Mouse (Mus musculus) forebrain, embryonic 10.5 days (tissue): Measurements from ENCODE around the gene Ube2k. TPM values are rescaled to one million over a fixed set of nuclear protein-coding genes. Genes with fewer than 3 reads are reported as not detected.

Experiments used
- DNase-seq: peaks from one replicate; pipeline ENCODE4 v3.0.0-alpha.2; 2017; ENCODE audit warnings: low spot score; ENCODE audit errors: extremely low spot score
- H3K27ac ChIP-seq: fragments of 300-500 bp; sonication (generic); 2 replicates; pipeline ENCODE4 v1.5.1; 2016; ENCODE audit warnings: mild to moderate bottlenecking
- H3K27me3 ChIP-seq: fragments of 300-500 bp; sonication (generic); 2 replicates; pipeline ENCODE4 v1.6.1; 2016; ENCODE audit warnings: mild to moderate bottlenecking; ENCODE audit not compliant: poor library complexity, severe bottlenecking
- H3K36me3 ChIP-seq: fragments of 300-500 bp; sonication (generic); replicated peaks from 2 replicates; pipeline ENCODE4 v1.6.1; 2016; ENCODE audit warnings: mild to moderate bottlenecking, moderate library complexity
- H3K4me1 ChIP-seq: fragments of 300-500 bp; sonication (generic); 2 replicates; pipeline ENCODE4 v1.6.1; 2016
- H3K4me3 ChIP-seq: fragments of 300-500 bp; sonication (generic); 2 replicates; pipeline ENCODE4 v1.5.1; 2016; ENCODE audit warnings: mild to moderate bottlenecking, moderate library complexity
- H3K9me3 ChIP-seq: fragments of 300-500 bp; sonication (generic); 2 replicates; pipeline ENCODE4 v1.6.1; 2016; ENCODE audit warnings: mild to moderate bottlenecking, moderate library complexity
- WGBS: fragments of 180-500 bp; shearing (Covaris S2); methylation state at CpG from one replicate; pipeline ENCODE4 v1.1.7; 2016; 5-methylcytosine and 5-hydroxymethylcytosine counted together
- polyA plus RNA-seq: library from polyadenylated mRNA; unstranded; fragments of >200 nt; fragmentation: Nextera tagmentation; extraction: Ambion mirVana; gene quantifications from 2 replicates; pipeline ENCODE4 v1.2.1, GENCODE M21; 2016

Ube2k gene
- polyA plus RNA-seq, 1 experiment from 2014 or later = 200 TPM

DNA sequence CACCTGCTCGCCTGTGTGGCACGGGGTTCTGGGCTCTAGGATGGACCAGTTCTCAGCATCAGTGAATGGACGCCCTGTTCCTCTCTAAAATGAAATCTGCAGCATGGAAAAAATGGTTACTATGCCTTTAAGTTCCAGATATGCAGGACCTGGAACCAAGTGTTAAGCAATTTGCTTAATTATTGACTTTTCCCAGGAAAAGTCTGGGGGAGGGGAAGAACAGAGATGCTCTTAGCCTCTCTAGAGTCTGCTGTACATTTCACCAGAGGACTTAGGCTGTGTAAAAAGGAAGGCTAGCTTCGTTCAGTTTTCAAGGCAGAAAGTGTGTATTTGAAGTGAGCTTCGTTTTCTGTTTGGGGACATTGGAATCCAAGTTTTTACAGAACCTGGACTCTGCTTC is 72.7 kb downstream of the Ube2k start:
- DNase-seq = no peak
- Histone ChIP-seq H3K36me3 (peaks cover 75% of the 10 kb centered on the region), H3K9me3 (no peaks in the 10 kb centered on the region), H3K4me1 (no peaks in the 10 kb centered on the region), H3K27me3 (no peaks in the 10 kb centered on the region), H3K4me3 (no peak overlapping the region), H3K27ac (no peak overlapping the region)
- 92% methylated on average over 5 of the region's 5 CpGs for WGBS

DNA sequence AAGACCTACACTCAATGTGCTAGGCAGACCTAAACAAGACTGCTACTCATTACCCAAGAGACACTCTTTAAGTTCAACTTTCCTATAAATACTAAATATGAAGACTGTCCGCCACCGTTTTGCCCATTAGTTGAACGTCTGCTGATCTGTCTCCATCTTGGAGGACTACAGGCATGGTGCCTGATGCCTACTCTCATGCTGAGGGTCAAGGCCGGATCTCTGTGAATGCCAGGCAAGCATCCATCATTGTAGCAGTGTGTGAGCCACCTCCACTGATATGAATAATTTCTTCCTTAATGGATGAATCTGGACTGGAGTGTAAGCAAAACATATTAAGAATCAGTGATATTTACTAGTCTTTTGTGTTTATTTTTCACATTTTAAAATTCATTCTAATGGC is 73.5 kb downstream of the Ube2k start:
- Histone ChIP-seq H3K27ac (no peak overlapping the region), H3K9me3 (no peaks in the 10 kb centered on the region), H3K4me1 (no peaks in the 10 kb centered on the region), H3K27me3 (no peaks in the 10 kb centered on the region), H3K36me3 (peaks cover 77% of the 10 kb centered on the region), H3K4me3 (no peak overlapping the region)
- no peak for DNase-seq
- WGBS = 94% methylated on average over 4 of the region's 4 CpGs

DNA sequence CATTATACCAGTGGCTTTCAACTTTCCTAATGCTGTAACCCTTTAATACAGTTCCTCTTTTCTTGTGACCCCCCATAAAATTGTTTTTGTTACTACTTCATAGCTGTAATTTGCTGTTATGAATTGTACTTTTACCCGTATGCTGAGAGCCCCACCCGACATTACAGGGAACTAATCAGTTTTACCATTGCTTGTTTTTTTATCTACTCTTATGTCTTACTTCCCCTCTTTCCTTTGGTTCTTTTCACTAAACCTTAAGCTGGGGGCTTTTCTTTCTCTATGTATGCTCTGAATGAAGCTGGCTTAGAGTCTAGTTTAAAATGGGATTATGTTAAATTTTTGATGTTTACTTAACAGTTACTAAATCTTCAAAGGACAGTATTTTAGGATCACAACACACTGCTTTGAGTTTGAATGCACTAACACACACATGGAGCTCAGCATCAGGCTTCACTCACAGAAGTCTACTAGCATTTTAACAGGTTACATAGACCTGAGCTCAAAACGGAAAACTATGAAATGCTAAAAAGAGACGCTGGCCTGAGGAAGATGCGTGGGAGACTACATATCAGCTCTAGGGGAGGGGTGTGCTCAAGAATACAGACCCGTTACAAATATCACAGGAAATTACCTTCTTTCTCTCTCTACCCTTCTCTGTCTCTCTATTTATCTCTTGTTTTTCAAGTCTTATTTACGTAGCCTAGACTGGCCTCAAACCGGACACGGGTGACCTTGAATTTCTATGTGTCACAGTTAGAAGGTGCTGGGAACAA is 76.3 kb downstream of the Ube2k start:
- H3K9me3 ChIP-seq = no peaks in the 10 kb centered on the region
- WGBS = 90% methylated on average over 9 of the region's 9 CpGs
- DNase-seq = no peak
- H3K4me1 ChIP-seq = no peaks in the 10 kb centered on the region
- no peak overlapping the region for H3K27ac ChIP-seq
- peaks cover 87% of the 10 kb centered on the region for H3K36me3 ChIP-seq
- H3K27me3 ChIP-seq = no peaks in the 10 kb centered on the region
- no peak overlapping the region for H3K4me3 ChIP-seq

DNA sequence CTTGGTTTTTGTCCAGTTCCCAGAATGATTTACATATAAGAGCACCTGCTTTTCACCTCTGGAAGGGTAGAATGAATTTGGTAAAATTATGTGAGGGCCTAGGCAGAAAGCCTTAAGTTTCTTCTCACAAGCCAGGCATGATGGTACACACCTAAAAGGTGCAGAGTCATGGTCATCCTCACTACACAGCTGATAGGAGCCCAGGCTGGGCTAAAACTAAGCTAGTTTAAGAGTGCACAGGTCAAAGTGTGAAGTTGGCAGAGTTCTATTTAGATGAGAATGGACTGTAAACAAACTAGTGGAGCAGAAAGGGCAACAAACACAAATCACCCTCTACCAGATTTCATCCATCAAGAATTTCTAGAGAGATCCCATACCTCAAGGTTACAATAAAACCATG is 87.3 kb downstream of the Ube2k start:
- no peak for DNase-seq
- H3K4me3 ChIP-seq = no peak overlapping the region
- peaks cover 88% of the 10 kb centered on the region for H3K36me3 ChIP-seq
- H3K27ac ChIP-seq = no peak overlapping the region
- H3K27me3 ChIP-seq = no peaks in the 10 kb centered on the region
- no peaks in the 10 kb centered on the region for H3K9me3 ChIP-seq
- no peaks in the 10 kb centered on the region for H3K4me1 ChIP-seq

DNA sequence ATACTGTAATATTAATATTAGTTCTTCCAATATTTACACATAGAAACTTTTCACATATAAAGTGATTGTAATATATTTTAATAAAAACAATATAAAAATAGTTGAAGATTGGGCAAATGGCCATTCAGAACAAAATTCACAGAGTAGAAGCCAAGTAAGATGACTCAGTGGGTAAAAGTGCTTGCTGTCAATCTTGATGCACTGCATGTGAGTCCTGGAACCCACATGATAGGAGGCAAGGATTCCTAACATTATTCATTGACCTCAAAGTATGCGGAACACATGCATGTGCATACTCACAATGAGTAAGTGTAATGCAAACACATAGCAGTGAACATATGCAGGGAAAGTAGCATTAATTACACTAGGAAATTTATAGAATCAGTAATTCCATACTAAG is 101.9 kb downstream of the Ube2k start:
- H3K4me1 ChIP-seq = no peaks in the 10 kb centered on the region
- H3K27ac ChIP-seq = no peak overlapping the region
- 95% methylated on average over 1 of the region's 1 CpGs for WGBS
- no peaks in the 10 kb centered on the region for H3K9me3 ChIP-seq
- no peak overlapping the region for H3K4me3 ChIP-seq
- no peak for DNase-seq
- H3K27me3 ChIP-seq = no peaks in the 10 kb centered on the region
- peaks cover 100% of the 10 kb centered on the region for H3K36me3 ChIP-seq

Other genes starting within 250 kb of the Ube2k start
- gene Rfc1, start 201.6 kb upstream of the Ube2k start, polyA plus RNA-seq = 103 and 110 TPM in 2 replicates
- gene Klb, start 188.9 kb upstream of the Ube2k start, polyA plus RNA-seq = 0.04 and 0.12 TPM in 2 replicates
- gene Rpl9, start 145.8 kb upstream of the Ube2k start, polyA plus RNA-seq = 993 and 1,007 TPM in 2 replicates
- gene Lias, start 145.7 kb upstream of the Ube2k start, polyA plus RNA-seq = 68.9 and 72.5 TPM in 2 replicates
- gene Ugdh, start 101.3 kb upstream of the Ube2k start, polyA plus RNA-seq = 62.9 and 64.5 TPM in 2 replicates
- gene Gm43552, start 44.4 kb upstream of the Ube2k start, polyA plus RNA-seq = not detected in 2 replicates
- 50.2 and 50.8 TPM in 2 replicates for gene Smim14, start within 50 bp of the Ube2k start, polyA plus RNA-seq
- 106 and 108 TPM in 2 replicates for gene Pds5a, start 161.0 kb downstream of the Ube2k start, polyA plus RNA-seq
- gene N4bp2, start 226.3 kb downstream of the Ube2k start, polyA plus RNA-seq = 34.7 and 36.4 TPM in 2 replicates